Mouse (Mus musculus): Measurements from ENCODE around the gene Copb1. TPM values are rescaled to one million over a fixed set of nuclear protein-coding genes. Genes with fewer than 3 reads are reported as not detected.

Copb1 gene
- polyA plus RNA-seq, 1 experiment, result 13.3 TPM

DNA sequence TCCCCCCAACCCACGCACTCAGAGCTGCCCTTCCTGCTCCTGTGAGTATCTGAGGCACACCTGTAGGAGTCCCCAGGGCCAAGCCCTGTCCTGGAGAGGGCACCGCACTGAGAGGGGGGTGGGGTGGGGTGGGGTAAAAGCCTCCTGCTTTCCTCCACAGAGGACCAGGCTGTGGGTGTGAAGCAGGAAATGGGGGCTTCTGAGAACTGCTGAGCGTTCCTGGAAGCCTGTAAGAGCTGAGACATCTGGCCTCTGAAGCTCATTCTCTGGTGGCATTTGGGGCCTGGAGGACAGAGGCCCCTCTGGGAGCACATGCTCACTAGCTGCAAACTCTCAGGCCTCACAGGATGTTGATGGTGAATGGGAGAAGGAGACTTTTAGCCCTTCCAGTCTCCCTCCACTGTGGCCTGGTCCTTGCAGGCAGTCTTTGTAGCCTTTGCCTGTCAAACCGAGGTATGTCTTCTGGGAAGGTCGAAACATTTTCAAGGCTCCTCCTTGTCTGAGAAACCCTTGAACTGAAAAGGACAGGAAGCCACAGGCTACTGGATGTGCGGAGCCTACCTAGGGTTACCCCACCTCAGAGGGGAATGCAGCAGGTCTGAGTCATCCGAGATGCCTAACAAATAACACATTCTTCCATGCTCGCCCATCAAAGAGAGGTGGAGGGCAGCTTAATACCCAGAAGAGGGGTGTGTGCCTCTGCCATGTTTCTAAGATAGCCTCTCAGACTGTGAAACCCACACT is 83.0 kb downstream of the Copb1 start:
- Histone ChIP-seq H3K27me3 (ENCODE audit: control insufficient read depth, insufficient read depth, low read length) (no peaks in the 10 kb centered on the region), H3K27ac (ENCODE audit: insufficient read depth, low read length) (peak overlapping the region; percentile 21; the same call in 1 of the 2 replicates), H3K4me3 (ENCODE audit: extremely low read depth, insufficient read depth, insufficient read length) (no peak overlapping the region), H3K36me3 (ENCODE audit: control insufficient read depth, insufficient read depth, low read length) (no peaks in the 10 kb centered on the region), H3K4me1 (ENCODE audit: control insufficient read depth, insufficient read depth, insufficient read length) (peaks cover 17% of the 10 kb centered on the region; the same call in 1 of the 2 replicates)
- no peak for DNase-seq (ENCODE audit: low read depth in 1 of 2, low spot score in 2 of 2)
- TF ChIP-seq CTCF (IDR thresholded peaks at IDR 0.05; ENCODE audit: extremely low read depth, insufficient read depth, insufficient read length, insufficient replicate concordance), result no peak
- TF ChIP-seq POLR2A (IDR thresholded peaks at IDR 0.05; ENCODE audit: low read depth, low read length), result no peak
- WGBS, result 16% methylated on average over 8 of the region's 8 CpGs

GRCm38 (mm10) chr7:114169996-114170395 is 84.5 kb downstream of the Copb1 start:
- TF ChIP-seq POLR2A (IDR thresholded peaks at IDR 0.05; ENCODE audit: low read depth, low read length) (no peak), CTCF (IDR thresholded peaks at IDR 0.05; ENCODE audit: extremely low read depth, insufficient read depth, insufficient read length, insufficient replicate concordance) (no peak)
- H3K27ac ChIP-seq (ENCODE audit: insufficient read depth, low read length), result no peak overlapping the region
- no peak overlapping the region for H3K4me3 ChIP-seq (ENCODE audit: extremely low read depth, insufficient read depth, insufficient read length)
- peaks cover 17% of the 10 kb centered on the region; the same call in 1 of the 2 replicates for H3K4me1 ChIP-seq (ENCODE audit: control insufficient read depth, insufficient read depth, insufficient read length)
- no peaks in the 10 kb centered on the region for H3K36me3 ChIP-seq (ENCODE audit: control insufficient read depth, insufficient read depth, low read length)
- no peak for DNase-seq (ENCODE audit: low read depth in 1 of 2, low spot score in 2 of 2)
- no peaks in the 10 kb centered on the region for H3K27me3 ChIP-seq (ENCODE audit: control insufficient read depth, insufficient read depth, low read length)
- WGBS, result 93% methylated on average over 4 of the region's 4 CpGs

- Histone ChIP-seq H3K27me3 (ENCODE audit: control insufficient read depth, insufficient read depth, low read length) (no peaks in the 10 kb centered on the region), H3K4me1 (ENCODE audit: control insufficient read depth, insufficient read depth, insufficient read length) (peaks cover 17% of the 10 kb centered on the region; the same call in 1 of the 2 replicates), H3K36me3 (ENCODE audit: control insufficient read depth, insufficient read depth, low read length) (no peaks in the 10 kb centered on the region), H3K27ac (ENCODE audit: insufficient read depth, low read length) (no peak overlapping the region), H3K4me3 (ENCODE audit: extremely low read depth, insufficient read depth, insufficient read length) (no peak overlapping the region)
- no peak for DNase-seq (ENCODE audit: low read depth in 1 of 2, low spot score in 2 of 2)
- TF ChIP-seq POLR2A (IDR thresholded peaks at IDR 0.05; ENCODE audit: low read depth, low read length), result no peak
- TF ChIP-seq CTCF (IDR thresholded peaks at IDR 0.05; ENCODE audit: extremely low read depth, insufficient read depth, insufficient read length, insufficient replicate concordance), result no peak
- 60% methylated on average over 2 of the region's 2 CpGs for WGBS
These were observed 85.1 kb downstream of the Copb1 start for GRCm38 (mm10) chr7:114169381-114169780.

Other genes with a start within 250 kb of the Copb1 start
- 14.4 and 29.0 TPM in 2 replicates for gene Rras2, start 136.9 kb downstream of the Copb1 start, polyA plus RNA-seq (2012; rRNA removed)
- 42.6 and 42.7 TPM in 2 replicates for gene Psma1, start 21.4 kb upstream of the Copb1 start, polyA plus RNA-seq (2012; rRNA removed)
- 4.1 and 5.8 TPM in 2 replicates for gene Pde3b, start 160.6 kb upstream of the Copb1 start, polyA plus RNA-seq (2012; rRNA removed)